Mouse (Mus musculus) CH12.LX (cell line): ENCODE measurements at regions not wholly inside any gene's neighbourhood (a gene's known extent, or its start where the extent isn't known, plus 50 kb on each side); places are given as distances from the start of the nearest gene placed in this dataset.

Source experiments
- DNase-seq: peaks from one replicate; pipeline ENCODE4 v3.0.0-alpha.2; 2013; ENCODE audit errors: extremely low read depth
- H3K27ac ChIP-seq: 2 replicates; pipeline ENCODE4 v1.5.1; 2012; ENCODE audit warnings: low read depth, mild to moderate bottlenecking, control low read depth, moderate library complexity; ENCODE audit not compliant: insufficient read depth
- H3K27me3 ChIP-seq: replicated peaks from 2 replicates; pipeline ENCODE3; 2012; ENCODE audit warnings: inconsistent platforms
- H3K36me3 ChIP-seq, 2 experiments: replicated peaks in 1 of 2; 2 replicates each; pipeline versions ENCODE3 to v1.6.1; 2012; ENCODE audit warnings: inconsistent platforms in 1 of 2, low read length in 1 of 2, mild to moderate bottlenecking in 1 of 2, mixed read lengths in 1 of 2, moderate library complexity in 1 of 2; ENCODE audit not compliant: control insufficient read depth in 1 of 2, insufficient read depth in 1 of 2
- H3K4me1 ChIP-seq, 2 experiments: 2 replicates each; pipeline ENCODE4 v1.6.1; 2012; ENCODE audit warnings: inconsistent platforms in 1 of 2, moderate library complexity in 1 of 2; ENCODE audit not compliant: insufficient read depth in 2 of 2, control insufficient read depth in 1 of 2
- H3K4me2 ChIP-seq: 2 replicates; pipeline ENCODE4 v1.6.1; 2012; ENCODE audit warnings: low read depth, mild to moderate bottlenecking, control low read depth; ENCODE audit not compliant: poor library complexity, insufficient read depth, severe bottlenecking
- H3K4me3 ChIP-seq, 3 experiments: fragments of 150-350 bp in 1 of 3; sonication (generic) in 1 of 3; replicated peaks in 1 of 3; 2 replicates each; pipeline versions ENCODE3 to v1.5.1; 2011 to 2012; ENCODE audit warnings: low read depth in 2 of 3, low read length in 2 of 3, mild to moderate bottlenecking in 2 of 3, moderate library complexity in 2 of 3, control low read depth in 1 of 3, improper control_type of control experiment in 1 of 3, inconsistent platforms in 1 of 3, mixed read lengths in 1 of 3; ENCODE audit not compliant: poor library complexity in 1 of 3
- H3K79me2 ChIP-seq: replicated peaks from 2 replicates; pipeline ENCODE4 v1.6.1; 2012; ENCODE audit warnings: mild to moderate bottlenecking, moderate library complexity; ENCODE audit not compliant: control insufficient read depth, poor library complexity, insufficient read depth, severe bottlenecking; ENCODE audit errors: extremely low read depth
- H3K9ac ChIP-seq: 2 replicates; pipeline ENCODE4 v1.6.1; 2012; ENCODE audit warnings: low read depth, mild to moderate bottlenecking, control low read depth, moderate library complexity; ENCODE audit not compliant: insufficient read depth
- H3K9me3 ChIP-seq: replicated peaks from 2 replicates; pipeline ENCODE3; 2012; ENCODE audit warnings: low read length, inconsistent platforms, mixed read lengths
- CTCF ChIP-seq, 2 experiments: IDR thresholded peaks in 1 of 2; conservative IDR thresholded peaks in 1 of 2; 2 replicates each; pipeline ENCODE4 v1.5.1; 2011 to 2012; ENCODE audit warnings: low read depth in 2 of 2, low read length in 2 of 2, improper control_type of control experiment in 1 of 2, inconsistent platforms in 1 of 2, mild to moderate bottlenecking in 1 of 2, moderate library complexity in 1 of 2
- E2F4 ChIP-seq: IDR thresholded peaks from 2 replicates; pipeline ENCODE4 v1.6.1; 2011; ENCODE audit warnings: low read depth, low read length, improper control_type of control experiment; ENCODE audit not compliant: insufficient replicate concordance
- SMC3 ChIP-seq: IDR thresholded peaks from 2 replicates; pipeline ENCODE4 v1.6.1; 2011; ENCODE audit warnings: low read depth, low read length, improper control_type of control experiment
- TBP ChIP-seq: conservative IDR thresholded peaks from 2 replicates; pipeline ENCODE4 v1.6.1; 2011; ENCODE audit warnings: low read depth, low read length, improper control_type of control experiment
- USF1 ChIP-seq: IDR thresholded peaks from 2 replicates; pipeline ENCODE4 v1.6.1; 2014; ENCODE audit warnings: low read depth, mild to moderate bottlenecking, inconsistent platforms, low read length, improper control_type of control experiment
- dilution Hi-C: fragments of 300-500 bp; cut with MboI; formaldehyde crosslinking; loops from 2 replicates; pipeline ENCODE4 v1.14.3; 2020; ENCODE audit warnings: low sequenced_read_pairs; ENCODE audit not compliant: extremely low pct_unique_long_range_greater_than_20kb, extremely low pct_ligation_motif_present
- in situ Hi-C: fragments of 300-500 bp; cut with MboI; formaldehyde crosslinking; loops from 3 replicates; pipeline ENCODE4 v1.14.3; 2019; ENCODE audit warnings: low sequenced_read_pairs, low pct_ligation_motif_present, low pct_unique_long_range_greater_than_20kb, mixed read lengths

DNA sequence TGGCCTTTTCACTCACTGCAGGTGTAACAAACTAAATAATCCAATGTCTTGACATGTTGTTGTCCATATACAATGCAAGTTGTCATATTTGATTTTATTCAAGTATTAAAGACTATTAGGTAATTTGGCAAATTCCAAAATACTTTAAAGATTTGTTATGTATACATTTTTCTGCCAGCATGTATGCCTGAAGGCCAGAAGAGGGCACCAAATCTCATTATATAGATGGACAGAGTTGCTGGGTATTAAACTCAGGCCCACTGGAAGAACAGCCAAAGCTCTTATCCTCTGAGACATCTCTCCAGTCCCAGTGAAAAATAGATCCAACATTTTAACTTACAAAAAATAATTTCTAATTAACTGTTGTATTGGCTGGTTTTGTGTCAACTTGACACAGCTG is 80.5 kb upstream of the Cenpq start:
- in situ Hi-C loops = no loop called here

More for the DNA sequence above, 80.5 kb upstream of the Cenpq start:
- Histone ChIP-seq H3K79me2 (no peaks in the 10 kb centered on the region), H3K9ac (no peak overlapping the region), H3K27ac (no peak overlapping the region), H3K4me3 (no peak overlapping the region), H3K4me1 (no peaks in the 10 kb centered on the region), H3K36me3 (no peaks in the 10 kb centered on the region), H3K27me3 (no peaks in the 10 kb centered on the region), H3K9me3 (peaks cover 11% of the 10 kb centered on the region), H3K4me2 (no peak overlapping the region)
- no peak for DNase-seq
- TF ChIP-seq TBP = no peak
- peak in 1 of 2 experiments; percentile 12; a peak in 1 of 4 replicates for TF ChIP-seq CTCF (conservative IDR thresholded peaks at IDR 0.05 in 1 of 2, IDR thresholded peaks at IDR 0.05 in 1 of 2; ENCODE audit: low read depth in 2 of 2, low read length in 2 of 2)
- no peak for TF ChIP-seq E2F4
- TF ChIP-seq SMC3 = no peak
- no peak for TF ChIP-seq USF1
- dilution Hi-C loops = no loop called here
